Mouse (Mus musculus): ENCODE data around the gene Gm10964. TPM values are rescaled to one million over a fixed set of nuclear protein-coding genes. Genes with fewer than 3 reads are reported as not detected.

The Gm10964 gene
- not detected for total RNA-seq (2021)
- long read RNA-seq = 0 reads

DNA sequence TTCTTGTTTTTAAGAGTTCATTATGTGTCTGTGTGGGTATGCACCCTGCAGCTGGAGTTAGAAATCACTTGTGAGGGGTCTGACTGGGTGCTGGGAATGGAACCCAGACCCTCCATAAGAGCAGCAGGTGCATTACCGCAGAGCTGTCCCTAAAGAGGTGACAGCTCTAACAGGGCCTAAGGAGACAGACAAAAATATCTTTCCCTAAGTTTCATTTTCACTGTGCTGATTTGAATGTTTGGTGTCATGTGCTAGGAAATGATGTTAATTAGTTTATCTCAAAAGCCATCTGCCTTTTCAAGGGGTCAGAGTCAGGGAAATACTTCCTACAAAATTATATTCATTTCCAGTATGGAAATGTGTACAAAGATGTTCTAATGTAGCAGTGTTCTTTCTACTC, at the start of gene Gm10964:
TSS of gene Gm10964 (plus strand) at position 38 of the 400 bp plus-strand sequence.
- no peak for DNase-seq (ENCODE audit: low spot score in 2 of 2)

- DNase-seq (ENCODE audit: low spot score in 2 of 2) = no peak
Measured at GRCm38 (mm10) chr3:103690506-103690905, 48.7 kb upstream of the Gm10964 start.

GRCm38 (mm10) chr3:103695556-103695955, 43.6 kb upstream of the Gm10964 start:
- no peak for DNase-seq (ENCODE audit: low spot score in 2 of 2)

DNA sequence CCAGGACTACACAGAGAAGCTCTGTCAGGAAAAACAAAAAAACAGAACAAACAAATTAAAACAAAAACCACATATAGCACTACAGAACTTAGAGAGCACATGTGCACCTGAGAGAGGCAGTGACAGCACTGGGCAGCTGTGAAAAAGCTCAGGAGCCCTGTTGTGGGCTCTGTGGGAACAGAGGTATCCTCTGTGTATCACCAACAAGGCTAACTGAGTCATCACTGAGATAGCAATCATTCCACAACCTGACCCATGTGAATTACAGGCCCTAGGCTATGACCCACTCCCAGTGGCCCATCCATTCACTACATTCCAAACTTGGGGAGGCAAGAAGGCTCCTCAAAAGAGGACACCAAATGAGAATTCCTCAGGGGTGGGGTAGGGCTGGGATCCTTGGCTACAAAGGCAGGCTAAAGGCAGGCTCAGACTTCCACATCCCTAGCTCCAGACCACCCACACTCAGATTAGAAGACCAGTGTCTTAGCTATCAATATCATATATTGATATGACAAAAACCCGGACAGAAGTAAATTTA, 42.7 kb upstream of the Gm10964 start:
- no peak for DNase-seq (ENCODE audit: low spot score in 2 of 2)

DNA sequence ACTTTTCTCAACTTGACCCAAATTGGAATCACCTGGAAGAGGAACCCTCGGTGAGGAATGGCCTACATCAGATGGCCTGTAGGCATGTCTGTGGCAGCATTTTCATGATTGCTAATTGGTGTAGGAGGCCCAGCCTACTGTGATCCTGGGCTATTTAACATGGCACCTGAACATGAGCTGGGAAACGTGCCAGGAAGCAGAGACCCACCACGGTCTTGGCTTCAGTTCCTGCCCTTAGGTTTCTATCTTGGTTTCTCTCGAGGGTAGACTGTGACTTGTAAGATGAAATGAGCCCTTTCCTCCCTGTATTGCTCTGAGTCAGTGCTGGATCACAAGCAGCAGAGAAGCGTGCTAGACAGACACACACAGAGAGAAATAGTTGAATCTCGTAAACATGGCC, 34.5 kb upstream of the Gm10964 start:
- DNase-seq (ENCODE audit: low spot score in 2 of 2) = no peak

GRCm38 (mm10) chr3:103705426-103705825, 33.7 kb upstream of the Gm10964 start:
- no peak for DNase-seq (ENCODE audit: low spot score in 2 of 2)

GRCm38 (mm10) chr3:103709470-103710040, 29.6 kb upstream of the Gm10964 start:
- DNase-seq (ENCODE audit: low spot score in 2 of 2) = no peak

- no peak for DNase-seq (ENCODE audit: low spot score in 2 of 2)
Measured at GRCm38 (mm10) chr3:103712196-103712595, 27.0 kb upstream of the Gm10964 start.

GRCm38 (mm10) chr3:103714236-103714875, 24.8 kb upstream of the Gm10964 start:
- no peak for DNase-seq (ENCODE audit: low spot score in 2 of 2)

- DNase-seq (ENCODE audit: low spot score in 2 of 2) = no peak
Measured at GRCm38 (mm10) chr3:103714942-103715341, 24.2 kb upstream of the Gm10964 start.

DNA sequence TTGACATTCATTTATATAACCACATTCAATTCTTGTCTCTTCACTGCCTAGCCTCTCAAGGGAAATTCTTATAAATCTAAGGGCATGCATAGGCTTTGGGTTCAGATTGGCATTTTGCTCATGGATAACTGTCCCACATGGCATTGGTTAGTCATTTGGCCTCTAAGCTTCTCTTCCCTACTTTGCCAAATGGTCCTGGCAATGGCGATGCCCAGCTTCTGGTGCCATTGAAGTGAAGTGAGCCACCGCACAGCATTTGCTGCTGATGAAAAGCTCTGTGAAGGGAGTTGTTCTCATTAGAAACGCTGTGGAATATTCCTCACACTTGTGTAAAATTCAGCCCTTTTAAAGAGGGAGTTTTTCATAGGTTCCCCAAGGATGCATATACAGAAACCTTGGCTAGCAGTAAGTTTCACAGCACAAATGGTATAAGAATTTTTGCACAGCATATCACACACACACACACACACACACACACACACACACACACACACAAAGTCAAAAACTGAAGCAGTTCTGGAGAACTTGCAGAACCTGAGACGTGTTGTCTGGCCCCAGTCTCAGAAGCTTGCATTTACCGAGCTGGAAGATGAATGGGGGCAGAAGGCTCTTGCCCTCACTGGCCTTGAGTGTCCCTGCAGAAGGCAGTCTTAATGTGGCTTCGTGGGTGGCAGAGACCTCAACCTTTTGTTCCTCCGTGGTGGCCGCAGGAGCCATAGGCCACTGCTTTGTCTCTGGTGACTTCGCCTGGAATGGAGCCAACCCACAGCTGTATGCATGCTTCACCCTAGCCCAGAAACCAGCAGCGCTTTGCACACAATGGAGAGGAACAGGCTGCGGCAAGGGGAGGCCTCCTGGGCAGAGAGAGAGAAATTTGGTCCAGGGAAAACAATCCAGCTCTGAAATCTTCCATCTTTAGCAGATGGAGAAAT, 23.1 kb upstream of the Gm10964 start:
- DNase-seq (ENCODE audit: low spot score in 2 of 2) = no peak

DNA sequence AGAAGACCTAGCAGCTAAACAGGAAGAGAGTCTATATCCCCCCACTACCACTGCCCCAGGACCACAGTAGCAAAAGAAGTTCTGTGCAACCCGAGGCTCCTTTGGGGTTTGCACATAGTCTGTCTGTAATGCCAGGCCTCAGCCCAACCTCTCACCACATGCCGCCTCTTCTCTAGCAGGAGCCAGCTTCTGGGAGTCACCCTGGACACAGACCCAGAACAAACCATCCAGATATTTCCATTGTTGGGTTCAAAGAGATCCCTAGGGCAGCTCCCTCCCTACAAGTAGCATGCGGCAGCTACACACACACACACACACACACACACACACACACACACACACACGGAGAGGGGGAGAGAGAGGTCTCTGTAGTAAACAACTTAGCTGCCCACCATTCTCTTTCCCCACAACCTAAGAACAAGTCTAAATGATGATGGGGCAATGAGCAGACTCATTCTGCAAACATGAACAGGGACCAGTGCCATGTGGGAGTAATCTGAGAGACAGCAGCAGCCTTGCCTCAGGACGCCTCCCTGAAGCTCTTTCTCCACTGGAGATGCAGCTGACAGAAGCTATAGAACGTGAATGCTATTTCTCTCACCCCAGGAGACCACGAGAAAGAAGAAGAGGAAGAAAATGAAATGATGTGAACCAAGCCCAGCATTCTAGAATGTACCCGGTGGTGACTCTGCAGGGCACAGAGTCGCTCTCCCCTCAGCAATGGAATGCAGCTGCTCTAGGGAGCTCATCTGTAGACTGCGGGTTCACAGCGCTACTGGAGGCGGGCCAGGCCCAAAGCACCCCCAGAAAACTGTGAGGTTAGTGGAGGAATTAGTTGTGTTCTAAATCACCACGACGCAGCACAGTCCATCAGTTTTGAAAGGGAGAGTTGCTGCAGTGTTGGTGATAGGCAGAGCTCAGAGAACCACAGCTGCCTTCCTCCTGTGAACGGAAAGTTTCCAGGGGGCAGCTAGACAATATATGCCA, 22.1 kb upstream of the Gm10964 start:
- no peak for DNase-seq (ENCODE audit: low spot score in 2 of 2)

DNA sequence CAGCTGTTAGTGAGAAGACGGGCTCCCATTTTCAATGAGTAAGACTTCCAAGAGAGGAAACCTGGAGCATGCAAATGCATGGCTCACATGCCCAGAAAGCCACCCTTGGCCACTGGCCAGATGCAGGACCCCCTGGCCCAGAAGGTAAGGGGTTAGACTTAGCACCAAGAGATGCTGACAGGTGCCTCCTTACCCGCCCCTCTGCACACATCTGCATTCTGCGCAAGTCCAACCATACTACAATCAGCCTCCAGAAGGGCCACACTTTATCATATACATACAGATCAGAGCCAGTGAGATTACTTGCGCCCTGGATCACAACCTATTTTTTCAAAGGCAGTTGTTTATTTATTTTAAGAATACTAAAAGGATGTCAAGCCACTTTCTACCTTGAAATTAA, 20.4 kb upstream of the Gm10964 start:
- DNase-seq (ENCODE audit: low spot score in 2 of 2) = no peak

GRCm38 (mm10) chr3:103724137-103724536, 15.0 kb upstream of the Gm10964 start:
- DNase-seq (ENCODE audit: low spot score in 2 of 2) = no peak

DNA sequence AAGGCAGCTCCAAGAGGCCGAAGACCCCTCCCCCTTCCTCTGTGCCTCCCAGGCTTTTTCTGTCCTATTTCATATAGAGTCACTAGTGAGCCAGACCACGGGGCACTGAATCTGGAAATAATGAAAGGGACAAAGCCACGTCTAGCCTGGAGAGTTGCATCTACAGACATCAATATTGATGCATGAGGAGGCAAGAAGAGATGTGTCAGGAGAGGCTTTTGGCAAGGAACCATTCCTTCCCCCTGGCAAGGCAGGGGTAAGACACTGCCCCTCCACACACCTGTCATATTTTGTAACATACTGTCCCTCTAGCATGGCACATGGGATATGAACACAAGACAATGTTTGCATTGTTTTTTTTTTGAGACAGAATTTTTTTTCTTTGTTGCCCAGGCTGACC, 12.5 kb upstream of the Gm10964 start:
- no peak for DNase-seq (ENCODE audit: low spot score in 2 of 2)

- DNase-seq (ENCODE audit: low spot score in 2 of 2) = no peak
Measured at GRCm38 (mm10) chr3:103727813-103728326, 11.3 kb upstream of the Gm10964 start.

GRCm38 (mm10) chr3:103729850-103730249, 9.3 kb upstream of the Gm10964 start:
- DNase-seq (ENCODE audit: low spot score in 2 of 2) = no peak

DNA sequence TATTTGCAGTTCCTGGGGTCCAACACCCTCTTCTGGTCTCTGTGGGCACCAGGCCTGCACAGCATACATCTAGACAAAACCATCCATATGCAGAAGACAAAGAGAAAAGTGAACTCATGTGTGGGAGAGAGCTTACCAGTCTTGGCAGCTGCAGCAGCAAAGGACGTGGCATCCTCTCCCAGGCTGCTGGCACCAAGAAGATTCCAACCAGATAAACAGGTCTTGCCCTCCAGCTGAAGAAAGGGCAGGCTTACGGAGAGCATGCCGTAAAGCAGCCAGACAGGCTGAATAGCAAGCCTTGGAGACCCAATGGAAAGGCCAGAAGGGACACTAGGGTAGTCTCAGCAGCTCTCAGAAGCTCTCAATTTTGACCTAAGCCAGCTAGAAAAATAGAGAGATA, 7.0 kb upstream of the Gm10964 start:
- no peak for DNase-seq (ENCODE audit: low spot score in 2 of 2)

DNA sequence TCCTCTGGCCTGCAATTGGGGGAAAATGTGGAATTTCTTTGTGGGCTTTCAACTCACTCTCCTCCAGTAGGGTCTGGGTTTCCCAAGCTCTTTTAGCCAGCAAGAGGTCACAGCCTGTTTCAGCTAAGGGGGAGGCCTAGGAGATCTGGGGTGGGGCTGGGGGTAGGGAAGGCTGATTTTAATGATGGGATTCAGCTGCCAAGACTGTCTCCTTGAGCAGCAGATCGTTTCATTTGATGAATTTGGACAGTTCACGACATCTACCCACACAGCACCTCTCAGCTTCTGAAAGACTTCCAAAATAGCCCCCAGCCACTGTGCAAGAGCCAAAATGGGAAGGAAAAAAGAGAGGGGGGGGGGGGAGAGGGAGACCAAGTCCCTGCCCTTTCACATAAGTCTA, 6.0 kb upstream of the Gm10964 start:
- no peak for DNase-seq (ENCODE audit: low spot score in 2 of 2)

Data from layer of hippocampus, adult 18-20 months (tissue).